Mouse (Mus musculus) ZHBTc4 (cell line): ENCODE data around the gene Grm4.

ENCODE experiments used
- DNase-seq: peaks from one replicate; pipeline ENCODE4 v3.0.0-alpha.2; 2011; ENCODE audit warnings: low read depth, low spot score

Gene Grm4

DNA sequence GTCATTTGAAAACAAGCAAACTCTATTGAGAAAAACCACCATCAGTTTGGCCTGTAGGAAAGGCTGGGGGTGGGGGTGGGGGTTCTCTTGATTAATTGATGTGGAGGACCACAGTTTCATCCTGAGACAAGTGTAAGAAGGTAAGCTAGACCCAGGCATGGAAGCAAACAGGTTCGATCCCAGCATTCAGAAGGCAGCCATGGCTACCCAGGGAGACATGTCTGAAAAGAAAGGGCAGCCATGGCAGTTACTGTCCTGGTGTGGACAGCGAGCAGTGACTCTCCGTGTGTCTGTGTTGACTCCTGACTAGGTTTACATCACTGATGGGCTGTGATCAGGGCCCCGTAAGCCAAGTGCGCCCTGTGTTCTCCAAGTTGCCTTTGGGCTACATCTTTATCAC is at the start of gene Grm4:
Grm4 (minus strand) TSS at position 101 of the 400 bp plus-strand sequence.
- DNase-seq = no peak

DNA sequence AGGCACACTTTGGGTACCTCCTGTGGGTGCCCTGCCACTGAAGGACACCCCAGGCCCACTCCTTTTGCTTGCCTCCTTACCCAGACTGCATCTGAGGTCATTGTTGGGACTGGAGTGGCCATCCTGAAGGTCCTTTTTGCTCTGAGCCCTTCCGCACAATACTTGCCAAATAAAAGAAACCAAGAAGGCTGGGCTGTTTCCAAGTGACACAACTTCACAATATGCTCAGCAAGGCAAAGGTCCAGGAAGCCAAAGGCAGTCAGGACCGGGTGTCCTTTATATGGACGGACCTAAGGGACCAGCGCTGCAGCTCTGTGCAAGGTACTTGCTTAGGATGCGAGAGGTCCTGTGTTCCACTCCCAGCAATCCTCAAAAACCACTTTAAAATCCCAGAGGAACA is 47.0 kb upstream of the Grm4 start:
- no peak for DNase-seq

DNA sequence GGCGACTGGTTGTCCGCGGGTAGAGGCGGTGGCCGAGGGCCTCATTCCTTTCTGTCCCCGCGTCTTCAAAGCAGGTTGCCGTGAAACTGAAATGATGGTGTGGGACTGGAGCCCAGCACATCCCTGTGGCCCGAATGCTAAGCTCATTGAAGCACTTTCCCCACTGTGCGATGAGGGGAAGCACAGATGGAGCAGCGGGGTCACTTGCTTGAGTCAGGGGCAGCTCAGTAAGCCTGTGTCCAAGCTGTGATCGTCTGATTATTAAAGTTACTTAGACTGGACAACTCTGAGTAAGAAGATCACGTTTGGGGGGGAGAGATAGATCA is 44.7 kb upstream of the Grm4 start:
- no peak for DNase-seq

DNA sequence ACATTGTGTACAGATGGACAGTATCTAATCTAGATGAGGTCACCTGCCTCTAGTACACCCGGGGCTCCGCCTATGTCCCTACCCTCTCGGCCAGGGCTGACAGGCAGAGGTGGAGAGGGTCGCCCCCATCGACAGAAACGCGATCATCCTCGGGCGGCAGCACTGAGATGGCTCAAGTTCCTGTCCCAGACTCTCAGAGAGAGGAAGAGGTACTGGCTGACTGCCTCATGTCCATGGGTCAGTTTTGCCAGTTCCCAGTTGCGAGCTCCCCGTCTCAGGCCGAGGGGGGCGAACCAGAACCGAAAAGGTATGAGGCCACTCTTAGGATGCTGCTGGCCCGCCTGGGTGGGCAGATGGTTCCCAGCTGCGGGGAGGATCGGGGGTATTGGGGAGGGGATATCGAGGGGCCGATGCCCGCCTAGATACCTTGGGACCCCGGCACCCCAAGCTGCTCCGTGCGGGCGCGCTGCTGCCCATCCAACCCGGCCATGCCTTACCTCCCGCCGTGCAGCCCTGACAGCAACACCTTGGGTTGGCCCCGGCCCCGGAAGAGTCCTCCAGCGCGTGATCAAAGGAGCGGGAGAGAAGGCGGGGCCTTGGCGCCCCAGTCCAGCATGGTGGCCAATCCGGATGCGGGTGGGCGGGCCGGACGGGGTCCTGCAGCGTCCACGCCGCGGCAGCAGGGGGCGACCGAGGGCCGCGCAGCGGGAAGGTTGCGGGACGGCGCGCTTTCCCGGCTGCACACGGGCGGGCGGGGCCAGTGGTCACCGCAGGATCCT is 44.1 kb upstream of the Grm4 start, which contains the start of gene AI413582:
AI413582 (minus strand) TSS at position 594 of the 779 bp plus-strand sequence.
- DNase-seq = peak; percentile 97

DNA sequence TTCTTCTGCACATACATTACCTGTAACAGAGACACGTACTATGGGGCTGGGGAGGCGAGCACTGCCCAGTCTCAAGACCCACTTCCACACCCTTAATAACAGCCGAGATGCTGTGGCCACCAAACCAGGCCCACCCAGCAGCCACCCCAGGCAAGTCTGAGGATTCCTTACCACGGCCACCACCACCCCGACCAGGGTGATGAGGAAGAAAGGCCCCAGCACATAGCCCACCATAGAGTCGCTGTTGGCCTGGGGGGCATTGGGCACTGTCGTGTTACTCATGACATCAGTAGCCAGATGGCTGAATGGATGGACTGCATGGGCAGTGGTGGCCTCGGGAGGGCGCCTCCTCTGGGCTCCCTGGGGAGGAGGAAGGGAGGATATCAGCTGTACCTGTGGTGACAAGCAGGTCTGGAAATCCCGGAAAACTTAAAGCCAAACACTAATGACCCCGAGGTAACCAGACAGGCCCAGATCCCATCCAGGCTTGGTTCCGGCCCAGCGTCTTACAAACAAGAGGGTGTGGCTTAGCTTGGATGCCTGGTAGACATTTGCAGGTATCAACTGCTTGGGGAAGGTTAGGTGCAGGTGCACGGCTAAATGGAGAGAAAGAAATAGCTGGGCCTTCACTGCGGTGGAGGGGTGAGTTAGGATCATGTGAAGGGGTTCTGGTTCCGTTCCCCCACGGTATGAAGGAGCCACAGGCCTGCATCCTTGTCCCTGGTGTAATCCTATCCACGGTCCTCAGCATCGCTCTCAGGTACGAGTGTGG is 43.4 kb upstream of the Grm4 start:
- DNase-seq = no peak

DNA sequence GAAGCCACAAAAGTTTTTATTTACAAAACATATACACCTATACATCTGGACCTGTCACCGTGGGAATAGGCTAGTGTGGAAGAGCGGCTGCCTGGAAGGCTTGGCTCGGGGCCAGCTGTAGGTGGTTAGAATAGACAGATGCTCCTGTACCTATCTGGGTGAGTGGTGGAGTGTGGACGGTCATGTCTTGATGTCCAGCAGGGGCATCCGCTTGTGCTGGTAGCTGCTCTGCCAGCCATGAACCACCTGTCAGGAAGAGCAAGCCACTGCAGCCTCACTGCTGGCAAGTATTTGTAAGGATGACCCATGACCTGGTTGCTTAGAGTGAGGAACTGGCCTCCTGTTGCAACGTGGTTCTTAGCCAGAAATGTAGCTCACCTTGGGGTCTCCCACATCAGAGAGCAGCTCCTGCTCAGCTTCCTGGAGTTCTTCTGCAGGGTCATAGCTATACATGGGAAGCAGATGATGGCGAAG is 42.6 kb upstream of the Grm4 start:
- no peak for DNase-seq

DNA sequence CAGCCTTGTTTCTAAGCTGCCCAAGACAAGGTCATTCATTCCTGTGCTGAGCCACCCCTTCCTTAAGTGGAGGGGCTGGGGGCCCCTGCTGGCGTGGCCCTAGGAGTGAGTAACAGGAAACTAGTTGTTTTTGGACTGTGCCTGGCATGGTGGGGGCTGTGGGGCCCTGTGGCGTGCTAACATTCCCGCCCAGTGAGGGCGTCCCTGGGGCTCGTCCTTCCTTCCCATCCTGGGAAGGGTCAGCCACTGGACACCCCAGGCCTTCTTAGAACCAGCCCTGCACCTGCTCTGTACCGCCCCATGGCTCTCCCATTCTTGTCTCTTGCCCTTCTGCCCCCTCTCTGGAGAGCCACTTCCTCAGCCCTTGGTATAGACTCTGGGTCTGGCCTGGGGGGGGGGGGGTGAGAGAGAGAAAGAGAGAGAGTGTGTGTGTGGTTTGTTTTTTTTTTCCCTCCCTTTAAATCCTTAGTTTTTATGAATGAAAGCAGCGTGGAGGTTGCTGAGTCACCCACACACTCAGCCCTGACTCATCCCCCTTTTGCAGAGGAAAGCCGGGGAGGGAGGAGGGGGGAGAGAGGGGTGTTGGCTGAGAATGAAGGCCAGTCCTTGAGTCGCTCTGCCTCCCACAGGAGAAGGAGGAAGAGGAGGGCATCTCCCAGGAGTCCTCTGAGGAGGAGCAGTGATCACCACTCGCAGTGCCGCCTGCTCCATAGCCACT is 40.8 kb upstream of the Grm4 start:
- DNase-seq = no peak

DNA sequence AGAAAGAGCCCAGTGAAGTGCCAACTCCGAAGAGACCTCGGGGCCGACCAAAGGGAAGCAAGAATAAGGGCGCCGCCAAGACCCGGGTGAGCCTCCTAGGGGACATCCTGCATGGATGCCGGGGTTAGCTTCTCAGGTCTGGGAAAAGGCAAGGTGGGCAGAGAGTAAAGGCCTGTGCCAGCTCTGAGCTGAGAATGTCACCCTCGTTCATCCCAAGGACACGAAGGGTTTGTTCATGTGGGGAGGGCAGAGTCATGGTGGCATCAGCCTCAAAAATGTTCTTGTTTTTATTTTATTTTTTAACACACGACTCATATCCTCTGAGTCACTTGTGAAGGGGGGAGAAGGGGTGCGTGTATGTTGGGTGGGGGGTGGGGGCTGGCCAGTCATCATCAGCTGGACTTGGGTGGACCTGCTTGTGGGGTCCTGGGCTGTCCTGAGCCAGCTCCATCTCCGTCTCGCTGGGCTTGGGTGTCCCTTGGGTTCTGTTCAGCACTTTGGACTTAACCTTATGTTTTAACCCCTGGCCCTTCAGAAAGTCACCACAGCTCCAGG is 39.8 kb upstream of the Grm4 start:
- DNase-seq = no peak

DNA sequence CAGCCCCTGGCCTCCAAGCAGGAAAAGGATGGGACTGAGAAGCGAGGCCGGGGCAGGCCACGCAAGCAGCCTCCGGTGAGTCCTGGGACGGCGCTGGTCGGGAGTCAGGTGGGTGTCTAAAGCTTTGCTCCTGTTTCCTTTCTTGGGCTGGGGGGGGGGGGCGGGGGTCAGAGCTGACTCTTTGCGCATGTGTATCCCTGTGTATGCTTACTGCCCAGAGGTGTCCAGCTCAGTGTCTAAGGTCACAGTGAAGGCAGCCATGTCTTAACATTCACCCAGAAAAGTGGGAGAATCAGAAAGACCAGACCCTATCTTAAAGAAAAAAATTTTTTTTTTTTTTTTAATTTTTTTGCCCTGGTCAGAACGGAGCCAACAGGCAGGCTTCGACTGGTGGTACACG is 38.4 kb upstream of the Grm4 start:
- no peak for DNase-seq

DNA sequence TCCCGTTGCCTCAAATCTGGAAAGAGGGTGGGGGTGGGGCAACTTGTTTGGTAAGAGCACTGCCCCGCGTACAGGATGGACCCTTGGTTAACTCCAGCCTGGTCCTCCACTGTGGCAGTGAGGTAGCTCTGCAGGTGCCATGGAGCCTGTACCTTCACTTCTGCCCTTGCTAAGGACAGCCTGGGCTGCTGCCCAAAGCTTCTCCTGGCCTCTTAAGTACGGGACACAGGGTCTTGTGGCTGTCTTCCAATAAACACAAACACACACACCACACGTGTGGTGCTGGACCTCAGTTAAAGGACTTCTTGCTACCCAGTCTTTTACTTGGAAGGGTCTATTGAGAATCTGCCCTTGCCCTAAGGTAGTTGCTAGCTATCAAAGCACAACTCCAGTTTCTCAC is 37.6 kb upstream of the Grm4 start:
- DNase-seq = no peak

DNA sequence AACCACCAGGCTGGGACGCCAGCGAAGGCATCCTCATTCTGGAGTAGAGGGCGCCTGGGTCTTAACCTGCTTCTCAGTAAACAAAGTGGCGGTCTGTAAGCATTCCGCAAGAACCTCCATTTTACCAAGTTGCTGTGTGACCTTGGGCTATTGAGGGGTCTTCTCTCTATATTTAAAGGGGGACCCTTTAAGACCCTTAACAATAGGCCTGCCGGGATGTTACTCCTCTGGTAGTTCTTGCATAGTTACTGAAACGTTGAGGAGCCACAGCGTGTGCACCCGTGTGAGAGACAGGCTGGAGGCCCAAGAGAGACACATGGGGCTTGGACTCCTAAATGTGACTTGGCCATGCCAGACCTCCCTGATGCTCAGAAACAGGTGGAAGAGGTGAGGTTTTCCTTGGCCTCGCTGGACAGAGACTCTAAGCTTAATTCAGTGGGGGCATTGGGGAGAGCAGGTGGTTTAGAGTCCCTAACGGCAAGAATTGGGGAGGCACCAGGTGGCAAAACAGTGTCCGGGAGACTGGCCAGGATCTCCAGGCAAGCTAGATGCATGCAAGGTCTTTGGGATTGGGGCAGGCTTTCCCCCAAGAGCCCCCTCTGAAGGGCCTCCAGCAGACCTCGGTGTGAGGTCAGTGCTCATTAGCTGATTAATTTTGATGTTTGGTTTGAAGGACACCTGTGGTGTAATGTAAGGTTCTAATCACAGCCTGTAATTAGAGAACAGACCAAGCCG is 36.9 kb upstream of the Grm4 start:
- no peak for DNase-seq

DNA sequence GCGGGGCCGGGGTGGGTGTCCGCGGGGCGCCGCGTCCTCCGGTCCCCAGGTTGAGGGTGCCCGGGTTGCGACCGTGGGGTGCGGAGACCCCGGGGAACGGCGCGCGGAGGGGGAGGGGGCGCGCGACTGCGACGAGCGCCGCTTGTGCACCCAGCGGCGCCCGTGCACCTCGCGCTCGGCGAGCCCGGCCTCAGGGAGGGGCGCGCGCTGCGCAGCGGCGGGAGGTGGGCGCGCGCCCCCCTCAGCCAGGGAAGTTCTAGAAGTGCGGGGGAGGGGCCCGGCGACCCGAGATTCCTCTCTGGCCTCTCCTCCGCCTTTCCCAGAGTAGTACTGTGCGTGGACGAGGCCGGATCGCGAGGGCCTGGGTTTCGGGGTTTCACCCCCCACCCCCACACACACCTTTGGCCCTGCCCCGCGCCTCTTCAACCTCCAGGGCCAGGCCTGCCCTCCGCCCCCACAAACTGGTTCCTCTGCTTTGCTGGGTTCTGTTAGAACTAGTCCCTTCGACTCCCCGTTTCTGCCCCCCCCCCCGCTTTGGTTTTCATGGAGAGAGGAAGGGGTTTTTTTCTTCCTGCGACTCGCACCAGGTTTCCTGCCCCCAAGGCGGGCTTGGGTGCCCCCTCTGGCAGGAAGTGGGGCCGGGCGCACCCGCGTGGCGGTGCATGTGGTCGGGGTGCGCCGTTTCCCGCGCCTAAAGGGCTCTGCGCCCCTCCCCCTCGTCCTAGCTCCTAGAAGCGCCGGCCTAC is 36.2 kb upstream of the Grm4 start:
- DNase-seq = peak; percentile 86

DNA sequence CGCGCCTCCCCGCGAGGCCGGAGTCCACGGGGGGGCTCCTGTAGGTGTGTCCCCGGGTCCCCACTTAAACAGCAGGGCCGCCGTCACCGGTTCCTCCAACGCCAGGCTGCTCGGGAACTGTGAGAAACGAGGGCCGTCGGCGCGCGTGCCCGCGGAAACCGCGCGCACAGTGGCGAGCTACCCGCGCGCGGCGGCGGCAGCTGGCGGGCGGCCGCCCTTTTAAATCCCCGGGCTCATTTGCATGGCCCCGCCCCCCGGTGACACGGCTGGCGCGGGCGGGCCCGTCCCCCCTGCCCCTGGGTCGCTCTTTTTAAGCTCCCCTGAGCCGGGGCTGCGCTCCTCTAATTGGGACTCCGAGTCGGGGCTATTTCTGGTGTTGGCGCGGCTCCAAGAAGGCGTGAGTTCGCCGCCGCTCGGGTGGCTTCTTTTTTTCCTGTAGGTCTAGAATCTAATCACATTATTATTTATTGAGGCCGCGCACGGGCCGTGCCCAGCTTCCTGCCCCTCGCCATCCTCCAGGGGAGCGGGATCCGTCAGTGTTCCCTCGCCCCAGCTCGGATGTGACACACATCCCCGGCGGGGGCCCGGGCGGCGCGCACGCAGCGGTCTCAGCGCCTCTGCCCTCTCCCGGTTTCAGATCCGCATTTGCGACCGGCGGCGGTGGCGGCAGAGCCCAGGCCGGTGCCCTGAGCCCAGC is 35.3 kb upstream of the Grm4 start, which contains the start of gene Hmga1:
Hmga1 (plus strand) TSS at position 183 of the 697 bp plus-strand sequence.
- peak; percentile 96 for DNase-seq

DNA sequence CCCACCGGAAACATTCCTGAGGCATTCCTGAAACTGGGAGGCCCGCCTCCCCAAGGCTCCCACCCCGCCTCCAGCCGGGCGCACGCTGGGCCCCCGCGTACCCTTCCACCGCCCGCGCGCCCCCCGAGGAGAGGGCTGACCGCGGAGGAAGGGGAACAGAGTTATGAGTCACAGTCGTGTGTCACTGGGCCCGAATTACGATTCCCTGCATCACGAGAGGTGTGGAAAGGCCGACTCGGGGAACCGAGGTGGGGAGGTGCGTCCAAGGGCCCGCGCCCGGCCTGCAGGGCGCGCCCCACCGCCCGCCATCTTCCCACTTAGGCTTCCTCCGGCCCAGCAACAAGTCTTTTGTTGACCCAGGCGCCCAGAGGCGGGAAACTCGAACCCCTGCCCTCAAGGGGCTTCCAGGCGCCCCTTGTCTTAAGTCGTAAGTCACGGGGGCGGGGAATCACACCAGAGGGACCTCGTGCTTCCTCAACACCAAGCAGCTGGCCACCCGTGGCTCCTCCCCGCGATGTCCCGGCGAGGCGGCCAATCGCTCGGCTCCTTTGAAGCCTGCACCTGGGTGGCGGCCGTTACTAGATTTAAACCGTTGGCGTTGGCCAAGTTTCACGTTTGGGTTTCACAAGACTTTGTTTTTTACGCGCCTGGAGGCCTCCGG is 34.4 kb upstream of the Grm4 start:
- peak; percentile 96 for DNase-seq

DNA sequence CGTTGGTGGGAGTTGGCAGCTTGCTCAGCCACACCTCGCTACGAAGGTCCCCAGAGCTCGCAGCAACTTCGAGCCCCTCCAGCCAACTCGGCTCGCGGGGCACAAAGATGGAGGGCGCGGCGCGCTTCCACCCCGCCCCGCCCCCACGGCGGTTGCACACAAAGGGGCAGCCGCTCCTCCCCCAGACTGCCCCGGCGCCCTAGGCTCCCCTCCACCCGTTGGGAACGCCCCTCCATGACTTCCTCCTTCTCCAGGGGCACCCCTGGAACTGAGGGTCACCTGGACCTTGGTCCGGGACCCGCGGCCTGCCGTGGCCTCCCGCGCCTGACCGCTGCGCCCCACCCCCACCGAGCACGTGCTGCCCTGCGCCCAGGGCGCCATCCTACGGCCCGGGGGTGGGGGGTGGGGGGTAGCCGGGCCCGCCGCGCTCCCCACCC is 33.9 kb upstream of the Grm4 start:
- peak; percentile 93 for DNase-seq

DNA sequence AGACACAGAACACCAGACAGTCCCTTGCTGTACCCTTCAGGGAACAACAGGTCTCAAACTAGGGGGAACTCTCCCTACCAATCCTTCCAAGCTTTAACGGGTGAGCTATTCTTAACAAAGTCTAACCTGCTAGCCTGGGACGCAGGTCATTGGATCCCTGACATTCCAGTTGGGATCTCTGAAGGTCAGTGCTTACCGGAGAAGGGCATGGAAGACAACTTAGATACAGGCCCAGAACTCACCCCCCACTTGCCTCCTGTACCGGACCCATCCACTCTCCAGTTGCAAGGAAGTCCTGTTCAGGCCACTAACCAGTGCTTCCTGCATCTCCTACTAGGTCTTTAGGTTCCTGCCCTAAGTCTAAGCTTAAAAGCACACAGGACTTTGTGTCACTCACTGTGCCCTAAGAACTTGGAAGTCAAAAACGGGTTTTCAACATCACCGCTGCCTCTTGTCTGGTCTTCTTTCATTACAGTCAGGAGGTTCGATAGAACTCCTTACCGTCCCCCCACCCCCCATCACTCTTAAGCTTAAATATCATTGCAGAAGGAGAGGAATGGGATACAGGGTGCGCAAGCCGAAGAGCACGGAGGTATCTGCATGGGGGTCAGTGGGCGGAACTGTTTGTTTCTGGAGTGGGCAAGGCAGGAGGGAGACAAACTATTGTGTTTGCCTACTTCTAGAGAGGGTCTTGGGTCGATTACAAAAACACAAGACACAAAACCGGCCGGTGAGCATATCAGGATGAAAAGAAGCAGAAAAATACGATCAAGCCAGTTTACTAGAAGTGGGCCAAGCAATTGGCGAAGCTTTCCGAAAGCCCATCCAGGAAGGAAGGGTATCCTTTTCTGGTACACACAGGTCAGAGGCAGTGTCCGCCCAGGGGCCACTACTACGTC is 33.1 kb upstream of the Grm4 start:
- peak; percentile 61 for DNase-seq

DNA sequence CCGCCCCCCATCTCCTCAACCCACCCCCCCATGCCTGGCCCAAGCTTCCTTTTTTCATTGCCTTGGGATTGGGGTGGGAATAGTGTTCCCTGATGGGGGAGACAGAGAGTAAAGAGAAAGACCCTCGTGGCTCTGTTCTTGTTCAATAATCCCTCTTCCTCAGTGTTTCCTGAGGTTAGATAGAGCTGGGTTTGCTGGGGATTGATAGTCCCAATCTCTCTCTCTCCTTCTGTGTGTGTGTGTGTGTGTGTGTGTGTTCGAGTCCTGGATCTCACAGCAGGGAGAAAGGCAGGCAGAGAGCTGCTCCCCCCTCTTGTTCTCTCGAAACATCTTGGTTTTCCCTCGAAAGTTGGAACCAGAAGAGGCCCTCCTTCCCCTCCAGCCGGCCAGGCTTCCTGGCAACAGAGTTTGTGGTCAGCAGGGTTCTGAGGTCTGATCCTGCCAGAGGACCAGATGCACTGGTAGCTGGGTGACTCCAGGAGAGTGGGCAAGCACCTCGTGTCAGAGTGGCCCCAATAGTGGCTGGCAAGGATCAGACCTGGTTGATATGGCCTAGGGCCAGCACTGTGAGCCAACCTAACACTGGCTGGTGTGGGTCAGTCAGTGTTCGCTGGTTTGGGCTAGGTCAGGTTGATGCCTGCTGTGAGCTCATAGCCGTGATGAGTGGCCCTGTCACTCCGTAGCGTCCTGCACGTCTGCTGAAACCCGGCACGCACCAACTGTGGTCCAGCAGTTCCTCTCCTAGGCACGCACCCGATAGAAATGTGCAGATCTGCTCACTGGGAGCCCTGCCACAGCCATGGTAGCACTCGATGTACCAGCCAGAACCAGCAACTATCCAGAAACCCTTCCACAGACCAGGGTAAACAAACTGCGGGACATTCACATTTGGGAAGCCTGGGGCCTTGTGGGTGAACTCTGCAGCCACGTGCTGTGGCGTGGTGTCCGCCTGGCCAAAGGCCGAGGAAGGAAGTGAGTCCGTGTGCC is 31.3 kb upstream of the Grm4 start:
- DNase-seq = no peak
